Mouse (Mus musculus) thymus, postnatal 36 days (tissue): ENCODE data around the gene St6galnac5.

Experiments used
- DNase-seq, 2 experiments: peaks; one replicate each; pipeline ENCODE4 v3.0.0; 2022; ENCODE audit warnings: mixed read lengths in 2 of 2

Gene St6galnac5

GRCm38 (mm10) chr3:152779819-152780218 is 202.2 kb downstream of the St6galnac5 start:
- DNase-seq = no peak

GRCm38 (mm10) chr3:152776872-152777540 is 205.0 kb downstream of the St6galnac5 start:
- no peak for DNase-seq

DNA sequence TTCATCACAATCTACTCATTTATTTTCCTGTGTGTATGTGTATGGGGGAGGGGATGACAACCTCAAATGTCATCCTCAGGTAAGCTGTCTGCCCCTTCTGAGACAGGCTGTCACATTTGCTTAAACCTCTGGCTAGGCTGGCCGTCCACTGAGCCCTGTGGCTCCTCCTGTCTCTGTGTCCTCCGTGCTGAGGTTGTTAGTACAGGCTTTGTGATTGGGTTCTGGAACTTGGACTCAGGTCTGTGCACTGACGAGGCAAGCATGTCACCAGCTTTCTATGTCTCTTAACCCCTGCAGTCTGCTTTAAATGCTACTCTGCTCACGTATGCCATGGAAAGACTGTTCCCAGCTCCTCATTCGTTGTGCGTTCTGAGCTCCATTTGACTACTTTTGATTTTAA is 205.7 kb downstream of the St6galnac5 start:
- DNase-seq = no peak

DNA sequence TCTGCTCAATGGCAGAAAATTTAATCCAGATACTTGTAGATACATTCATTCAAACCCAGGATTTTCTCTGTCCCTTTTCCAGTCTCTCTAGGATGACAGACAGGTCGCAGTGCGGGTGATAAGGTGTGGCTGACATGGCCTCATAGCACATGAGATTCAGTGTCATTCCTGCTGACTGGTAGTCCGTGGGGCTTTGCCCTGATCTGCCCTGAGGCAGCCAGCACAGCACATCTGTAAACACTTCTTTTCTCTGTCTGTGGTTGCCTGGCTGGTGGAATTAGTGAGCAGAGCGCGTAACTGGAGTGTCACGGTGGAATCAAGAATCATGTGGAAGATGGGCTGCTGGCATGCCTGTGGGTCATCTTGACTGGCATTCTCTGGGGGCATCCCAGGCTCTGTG is 212.0 kb downstream of the St6galnac5 start:
- no peak for DNase-seq

- no peak for DNase-seq
Observed at GRCm38 (mm10) chr3:152767485-152767884, 214.6 kb downstream of the St6galnac5 start.
